Mouse (Mus musculus) forebrain, embryonic 16.5 days (tissue): ENCODE results near the gene Olig1. TPM values are rescaled to one million over a fixed set of nuclear protein-coding genes. Genes with fewer than 3 reads are reported as not detected.

Source experiments
- ATAC-seq: fragments of 200-750 bp; cut with Nextera tagmentation; 2 replicates; pipeline ENCODE4 v1.8.0; 2017; ENCODE audit warnings: mild to moderate bottlenecking, moderate library complexity
- H3K27ac ChIP-seq: fragments of 300-500 bp; sonication (generic); 2 replicates; pipeline ENCODE4 v1.5.1; 2014; ENCODE audit warnings: low read length, control low read depth
- H3K27me3 ChIP-seq: fragments of 300-500 bp; sonication (generic); replicated peaks from 2 replicates; pipeline ENCODE4 v1.6.1; 2014; ENCODE audit warnings: low read length; ENCODE audit not compliant: control insufficient read depth, insufficient read depth
- H3K36me3 ChIP-seq: fragments of 300-500 bp; sonication (generic); 2 replicates; pipeline ENCODE4 v1.6.1; 2014; ENCODE audit not compliant: control insufficient read depth, insufficient read depth
- H3K4me1 ChIP-seq: fragments of 300-500 bp; sonication (generic); replicated peaks from 2 replicates; pipeline ENCODE4 v1.6.1; 2014; ENCODE audit warnings: low read length; ENCODE audit not compliant: control insufficient read depth, insufficient read depth
- H3K4me2 ChIP-seq: fragments of 300-500 bp; sonication (generic); 2 replicates; pipeline ENCODE4 v1.6.1; 2014; ENCODE audit warnings: mild to moderate bottlenecking, low read length, control low read depth
- H3K4me3 ChIP-seq: fragments of 300-500 bp; sonication (generic); replicated peaks from 2 replicates; pipeline ENCODE4 v1.5.1; 2014; ENCODE audit warnings: mild to moderate bottlenecking, low read length, control low read depth
- H3K9ac ChIP-seq: fragments of 300-500 bp; sonication (generic); replicated peaks from 2 replicates; pipeline ENCODE4 v1.6.1; 2014; ENCODE audit warnings: low read depth, low read length, control low read depth
- H3K9me3 ChIP-seq: fragments of 300-500 bp; sonication (generic); 2 replicates; pipeline ENCODE4 v1.6.1; 2016; ENCODE audit warnings: low read length; ENCODE audit not compliant: control insufficient read depth
- WGBS: fragments of 180-500 bp; shearing (Covaris S2); extraction: QIAGEN DNeasy Blood & Tissue Kit; methylation state at CpG from one replicate; pipeline ENCODE4 v1.1.7; 2014; 5-methylcytosine and 5-hydroxymethylcytosine counted together
- polyA plus RNA-seq: library from polyadenylated mRNA; unstranded; fragments of >200 nt; fragmentation: Nextera tagmentation; extraction: Ambion mirVana; gene quantifications from 2 replicates; pipeline ENCODE4 v1.2.1, GENCODE M21; 2015

The Olig1 gene
- 32.3 and 39.7 TPM in 2 replicates for polyA plus RNA-seq

DNA sequence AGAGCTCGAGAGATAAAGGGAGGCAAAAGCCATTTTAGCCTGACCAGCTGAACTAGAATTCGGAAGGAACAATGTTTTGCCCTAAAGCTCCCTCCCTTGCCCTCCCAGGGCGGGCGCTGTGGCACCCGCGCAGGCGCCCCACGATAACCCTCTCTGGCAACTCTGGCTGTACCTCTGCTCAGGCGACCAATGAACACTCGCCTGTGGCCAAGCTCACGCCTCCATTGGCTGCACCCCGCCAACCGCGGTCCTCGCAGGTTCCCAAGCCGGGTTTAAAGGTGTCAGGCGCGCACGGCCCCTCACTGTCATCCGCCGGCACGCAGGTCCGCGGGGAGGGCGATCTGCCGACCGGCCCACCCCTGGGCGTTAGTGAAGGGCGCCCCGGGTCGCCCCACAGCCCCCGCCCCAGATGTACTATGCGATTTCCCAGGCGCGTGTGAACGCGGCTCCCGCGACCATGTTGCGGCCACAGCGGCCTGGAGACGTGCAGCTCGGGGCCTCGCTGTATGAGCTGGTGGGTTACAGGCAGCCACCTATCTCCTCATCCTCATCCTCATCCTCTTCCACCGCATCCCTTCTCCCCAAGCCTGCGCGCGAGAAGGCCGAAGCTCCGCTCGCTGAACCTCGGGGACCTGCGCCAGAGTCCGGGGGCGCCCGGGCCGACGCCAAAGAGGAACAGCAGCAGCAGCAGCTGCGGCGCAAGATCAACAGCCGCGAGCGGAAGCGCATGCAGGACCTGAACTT is at the start of gene Olig1:
Gene Olig1, plus strand, starts transcription at position 305 of the 744 bp plus-strand sequence.
- WGBS = under 1% methylated on average over 58 of the region's 64 CpGs
- H3K27ac ChIP-seq = no peak within 1 kb of the TSS

DNA sequence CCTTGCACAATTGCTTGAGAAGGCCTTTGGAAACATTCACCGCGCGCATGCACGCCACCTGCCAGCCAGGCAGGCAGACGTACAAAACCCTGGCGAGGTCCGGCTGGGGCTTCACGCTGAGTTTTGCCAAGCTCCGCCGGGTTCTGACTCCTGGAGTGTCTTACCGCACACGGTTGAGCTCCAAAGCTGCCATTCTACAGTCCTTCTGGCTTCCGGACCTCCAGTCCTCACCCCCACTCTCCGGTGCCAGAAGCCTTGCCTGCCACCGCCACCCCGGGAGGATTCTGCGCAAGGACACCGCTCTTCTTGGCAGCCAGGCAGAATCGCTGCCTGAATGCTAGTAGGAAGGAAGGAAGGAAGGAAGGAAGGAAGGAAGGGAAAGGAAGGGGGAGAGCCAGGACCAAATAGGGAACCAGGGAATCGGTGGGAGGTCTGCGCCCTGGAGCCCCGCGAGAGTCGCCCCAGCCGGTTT is 47.4 kb upstream of the Olig1 start:
- H3K4me1 ChIP-seq = peaks cover 56% of the 10 kb centered on the region
- ATAC-seq = 0 out of 2 replicates have a peak, but pooled peaks have one; percentile 1
- H3K9ac ChIP-seq = peak overlapping the region; percentile 48
- peaks cover 4% of the 10 kb centered on the region; the same call in 1 of the 2 replicates for H3K9me3 ChIP-seq
- H3K4me2 ChIP-seq = peak overlapping the region; percentile 51
- no peaks in the 10 kb centered on the region for H3K36me3 ChIP-seq
- under 1% methylated on average over 25 of the region's 25 CpGs for WGBS
- H3K4me3 ChIP-seq = peak overlapping the region; percentile 30
- peaks cover 70% of the 10 kb centered on the region for H3K27me3 ChIP-seq
- H3K27ac ChIP-seq = no peak overlapping the region; the same call in 1 of the 2 replicates

More for the DNA sequence above, at the start of gene Olig1:
- peaks cover 89% of the 10 kb centered on the region for H3K27me3 ChIP-seq
- peaks cover 22% of the 10 kb centered on the region for H3K4me1 ChIP-seq
- peak within 1 kb of the TSS; percentile 48 for H3K4me3 ChIP-seq
- no peaks in the 10 kb centered on the region for H3K36me3 ChIP-seq
- peak within 1 kb of the TSS; percentile 19; the same call in 1 of the 2 replicates for H3K9ac ChIP-seq
- no peaks in the 10 kb centered on the region for H3K9me3 ChIP-seq
- H3K4me2 ChIP-seq = peak within 1 kb of the TSS; percentile 92
- ATAC-seq = peak; percentile 93

DNA sequence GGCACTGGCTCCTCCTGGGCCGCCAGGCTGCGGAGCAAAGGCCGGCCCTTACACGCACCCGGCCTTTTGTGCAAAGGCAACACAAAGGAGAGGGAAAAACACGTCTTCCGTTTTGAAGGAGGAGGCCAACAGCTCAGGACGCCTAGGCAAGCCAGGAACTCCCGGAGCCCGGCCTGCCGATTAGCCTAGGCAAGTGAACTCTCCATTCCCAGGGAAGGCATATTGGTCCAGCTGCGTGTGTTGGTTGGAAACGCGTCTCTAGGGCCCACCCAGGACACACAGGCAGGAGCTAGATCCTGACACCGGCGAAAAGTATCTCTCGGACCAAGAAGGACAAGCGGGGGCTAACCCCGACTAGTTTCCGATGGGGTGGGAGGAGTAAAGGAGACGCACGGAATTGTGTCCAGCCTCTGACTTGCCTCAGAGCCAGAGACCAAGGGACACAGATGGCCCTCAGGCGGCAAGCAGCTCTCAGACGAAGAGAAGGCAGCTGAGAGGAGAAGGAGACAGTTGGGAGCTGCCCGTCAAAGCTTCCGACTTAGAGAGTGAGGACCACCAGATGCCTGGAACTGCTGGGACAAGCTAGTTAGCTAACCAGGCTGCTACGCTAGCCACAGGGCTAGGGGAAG is 46.8 kb upstream of the Olig1 start:
- Histone ChIP-seq H3K9ac (peak overlapping the region; percentile 48), H3K9me3 (peaks cover 4% of the 10 kb centered on the region; the same call in 1 of the 2 replicates), H3K4me1 (peaks cover 57% of the 10 kb centered on the region), H3K27ac (peak overlapping the region; percentile 28), H3K36me3 (no peaks in the 10 kb centered on the region), H3K4me3 (peak overlapping the region; percentile 30), H3K27me3 (peaks cover 71% of the 10 kb centered on the region), H3K4me2 (peak overlapping the region; percentile 51)
- ATAC-seq = peak; percentile 16
- under 1% methylated on average over 27 of the region's 27 CpGs for WGBS

DNA sequence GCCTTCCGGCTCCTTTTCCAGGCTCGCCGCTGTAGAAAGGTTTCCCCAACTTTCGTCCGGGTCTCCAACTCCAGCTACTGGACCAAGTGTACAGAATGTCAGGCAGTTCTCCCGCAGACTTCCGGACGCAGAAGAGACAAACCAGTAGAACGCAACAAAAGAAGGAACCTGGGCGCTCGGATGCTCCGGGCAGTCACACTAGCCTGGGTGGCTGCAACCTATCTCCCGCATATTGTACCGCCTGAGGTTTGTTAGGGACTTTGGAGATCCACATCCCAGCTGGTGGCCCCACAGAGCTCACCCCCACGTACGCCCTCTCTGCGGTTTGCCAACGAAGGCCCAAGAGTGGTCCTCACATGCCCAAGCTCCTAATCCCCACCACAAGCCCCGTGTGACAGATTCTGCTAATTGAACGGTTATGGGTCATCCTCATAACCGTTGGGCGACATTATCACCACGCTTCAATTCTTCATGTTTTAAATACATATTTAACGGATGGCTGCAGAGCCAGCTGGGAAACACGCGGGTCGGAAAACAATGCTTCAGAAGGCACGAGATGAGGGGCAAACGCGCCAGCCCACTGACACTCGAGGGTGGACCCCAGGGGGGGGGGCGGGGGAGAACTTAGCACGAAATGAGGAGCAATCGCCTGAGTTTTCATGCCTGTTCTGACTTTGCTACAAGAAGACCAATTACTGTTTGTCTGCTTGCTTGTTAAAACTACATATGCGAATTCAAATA is 46.1 kb upstream of the Olig1 start:
- Histone ChIP-seq H3K4me3 (peak overlapping the region; percentile 30), H3K4me2 (peak overlapping the region; percentile 51), H3K27me3 (peaks cover 69% of the 10 kb centered on the region), H3K9ac (no peak overlapping the region), H3K36me3 (no peaks in the 10 kb centered on the region), H3K9me3 (no peaks in the 10 kb centered on the region), H3K27ac (no peak overlapping the region; the same call in 1 of the 2 replicates), H3K4me1 (peaks cover 59% of the 10 kb centered on the region)
- 5% methylated on average over 35 of the region's 35 CpGs for WGBS
- no peak for ATAC-seq

DNA sequence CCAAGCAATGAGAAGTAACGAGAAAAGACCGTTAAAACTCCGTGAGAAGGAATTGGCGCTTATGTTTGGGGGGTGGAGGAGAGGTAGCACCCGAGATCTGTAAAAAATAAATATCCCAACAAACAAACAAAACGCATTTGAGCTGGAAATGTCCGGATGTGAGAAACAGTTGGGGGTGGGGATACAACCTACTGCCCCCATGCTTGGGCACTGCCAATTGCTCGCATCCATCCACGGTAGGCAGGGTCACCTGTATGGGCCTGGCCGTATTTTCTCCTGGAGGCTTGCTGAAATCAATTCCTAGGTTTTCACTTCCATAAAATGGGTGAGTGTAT is 45.5 kb upstream of the Olig1 start:
- Histone ChIP-seq H3K4me3 (no peak overlapping the region), H3K9me3 (no peaks in the 10 kb centered on the region), H3K27me3 (peaks cover 63% of the 10 kb centered on the region), H3K9ac (no peak overlapping the region), H3K4me2 (no peak overlapping the region), H3K27ac (no peak overlapping the region), H3K4me1 (peaks cover 59% of the 10 kb centered on the region), H3K36me3 (no peaks in the 10 kb centered on the region)
- no peak for ATAC-seq
- WGBS = 7% methylated on average over 10 of the region's 10 CpGs

DNA sequence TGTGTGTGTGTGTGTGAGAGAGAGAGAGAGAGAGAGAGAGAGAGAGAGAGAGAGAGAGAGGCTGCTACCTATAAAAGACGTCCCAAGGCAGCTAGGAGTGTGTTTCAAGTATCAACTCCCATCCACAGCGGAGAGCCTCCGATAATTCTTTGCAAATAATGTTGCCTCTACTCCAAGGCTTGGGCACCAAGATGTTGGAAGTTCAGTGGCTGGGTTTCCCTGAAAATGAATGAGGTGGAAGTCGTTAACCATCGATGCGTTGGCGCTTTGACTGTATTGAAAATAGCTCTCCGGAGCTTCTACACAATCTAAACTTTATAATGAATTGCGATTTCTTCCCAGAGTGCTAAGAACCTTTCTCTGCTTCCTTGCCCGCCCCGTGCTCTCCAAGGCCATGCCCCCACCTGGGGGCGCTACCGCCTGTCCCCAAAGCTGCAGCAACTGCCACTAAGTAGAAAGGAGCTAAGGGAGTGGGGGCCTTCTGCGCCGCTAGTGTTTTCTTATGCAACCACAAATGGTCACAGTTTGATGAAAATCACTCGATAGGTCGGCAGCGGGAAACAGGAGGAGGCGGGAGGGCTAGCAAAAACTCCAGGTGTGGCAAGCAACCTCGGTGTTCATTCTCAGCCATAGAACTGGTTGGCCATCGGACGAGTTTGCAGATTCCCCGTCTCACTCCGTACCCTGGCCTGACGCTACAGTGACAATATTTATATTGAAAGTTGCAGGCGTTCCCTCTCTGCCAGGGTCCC is 44.9 kb upstream of the Olig1 start:
- Histone ChIP-seq H3K9ac (peak overlapping the region; percentile 44; the same call in 1 of the 2 replicates), H3K27ac (no peak overlapping the region), H3K27me3 (peaks cover 66% of the 10 kb centered on the region), H3K36me3 (no peaks in the 10 kb centered on the region), H3K4me1 (peaks cover 59% of the 10 kb centered on the region), H3K9me3 (no peaks in the 10 kb centered on the region), H3K4me3 (peak overlapping the region; percentile 43), H3K4me2 (peak overlapping the region; percentile 59)
- under 1% methylated on average over 26 of the region's 26 CpGs for WGBS
- peak; percentile 25; the same call in 1 of the 2 replicates for ATAC-seq

DNA sequence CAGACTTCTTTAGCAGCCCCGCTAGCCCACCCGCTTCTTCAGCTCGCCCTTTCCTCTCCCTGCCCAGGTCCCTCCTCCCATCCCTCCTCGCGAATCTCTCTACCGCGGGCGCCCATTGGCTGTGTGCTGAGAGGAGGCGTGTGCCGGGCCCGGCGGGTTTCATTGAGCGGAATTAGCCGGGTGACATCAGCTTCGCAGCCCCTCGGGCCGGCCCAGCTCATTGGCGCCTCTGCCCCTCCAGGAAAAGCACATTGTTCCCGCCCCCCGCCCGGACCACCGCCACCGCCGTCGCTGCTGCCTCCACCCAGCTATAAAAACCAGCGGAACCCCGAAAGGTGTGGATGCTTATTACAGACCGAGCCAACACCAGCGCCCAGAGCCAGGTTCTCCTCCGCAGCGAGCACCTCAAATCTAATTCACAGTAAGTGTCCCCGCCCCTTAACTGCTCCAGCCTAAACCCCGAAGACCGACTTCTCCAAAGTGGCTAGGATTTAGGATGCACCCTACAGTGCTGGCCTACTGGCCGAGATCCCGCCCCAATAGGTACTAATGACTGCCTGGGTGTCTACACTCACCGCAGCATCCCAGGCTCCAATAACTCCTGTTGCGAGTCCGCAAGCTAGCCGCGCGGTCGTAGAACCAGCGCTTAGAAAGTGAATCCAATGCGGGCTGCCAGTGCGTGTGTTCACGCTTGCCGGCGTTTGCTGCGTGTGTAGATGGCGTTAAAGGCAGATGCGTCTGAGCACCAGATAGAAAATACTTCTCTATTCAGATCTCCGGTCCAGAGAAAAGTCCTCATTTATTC is 44.1 kb upstream of the Olig1 start, which contains the start of gene Olig2:
Gene Olig2, plus strand, starts transcription at position 225 of the 805 bp plus-strand sequence.
- no peak within 1 kb of the TSS for H3K27ac ChIP-seq
- peaks cover 53% of the 10 kb centered on the region for H3K4me1 ChIP-seq
- H3K9ac ChIP-seq = peak within 1 kb of the TSS; percentile 44
- H3K27me3 ChIP-seq = peaks cover 69% of the 10 kb centered on the region
- WGBS = under 1% methylated on average over 53 of the region's 53 CpGs
- peak; percentile 92 for ATAC-seq
- H3K9me3 ChIP-seq = no peaks in the 10 kb centered on the region
- no peaks in the 10 kb centered on the region for H3K36me3 ChIP-seq
- H3K4me2 ChIP-seq = peak within 1 kb of the TSS; percentile 59
- H3K4me3 ChIP-seq = peak within 1 kb of the TSS; percentile 43
